Mouse (Mus musculus): ENCODE results near the gene Gm16223. TPM values are rescaled to one million over a fixed set of nuclear protein-coding genes. Genes with fewer than 3 reads are reported as not detected.

The Gm16223 gene
- total RNA-seq (2022), result under 1 TPM in 1 of 4 experiments, not detected in 3; 0.22 TPM

DNA sequence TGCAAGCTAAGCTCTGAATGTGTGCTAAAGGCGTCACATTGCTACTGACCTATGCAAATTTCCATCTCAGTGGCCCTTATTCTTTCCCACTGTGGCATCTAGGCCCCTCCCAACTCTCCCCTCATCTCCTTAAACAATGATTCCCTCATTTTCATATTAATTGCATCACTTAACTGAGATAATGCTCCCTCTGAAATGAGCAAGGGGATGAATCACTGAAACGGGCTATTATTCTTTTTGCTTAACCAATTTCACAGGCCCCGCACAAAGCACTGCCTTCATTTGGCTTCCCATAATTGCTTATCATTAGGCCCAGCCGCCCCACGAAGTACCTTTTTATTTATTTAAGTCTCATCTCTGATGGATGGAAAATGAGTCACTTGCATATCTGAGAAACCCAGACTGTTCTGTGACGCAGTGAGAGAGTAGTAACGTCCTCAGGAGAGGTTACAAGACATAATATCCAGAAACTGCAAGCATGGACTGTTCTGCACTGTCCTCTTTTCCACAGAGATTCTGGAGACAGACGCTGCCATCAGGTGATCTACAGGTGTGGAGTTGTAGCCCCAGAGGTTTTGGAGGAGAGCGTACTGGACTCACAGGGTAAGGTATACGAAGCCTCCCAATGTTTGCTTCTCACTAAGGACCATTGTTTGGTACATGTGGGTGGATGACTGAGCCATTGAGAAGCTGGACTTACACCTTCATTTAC lies at the start of gene Gm16223:
Gm16223 (plus strand) TSS at position 485 of the 712 bp plus-strand sequence.
- no peak for DNase-seq (ENCODE audit: low spot score)

DNA sequence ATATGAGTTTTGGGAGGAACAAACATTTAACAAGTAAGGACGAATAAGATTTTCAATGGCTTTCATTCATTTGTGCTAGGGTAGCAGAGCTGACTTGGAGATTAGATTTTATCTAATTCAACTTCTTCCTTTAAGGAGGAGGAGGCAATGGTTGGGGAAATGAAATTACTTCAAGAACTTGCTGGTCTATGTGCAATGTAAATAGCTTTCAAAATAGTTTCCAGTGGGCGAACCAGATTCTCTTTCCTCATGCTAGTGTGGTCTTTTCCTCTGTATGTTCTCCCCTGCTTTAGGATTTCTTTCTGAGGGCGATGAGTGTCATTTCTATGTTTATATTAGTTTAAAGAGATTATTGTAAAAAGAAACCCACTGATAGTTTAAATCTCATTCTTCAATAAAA lies 45.7 kb upstream of the Gm16223 start:
- no peak for DNase-seq (ENCODE audit: low spot score)

DNA sequence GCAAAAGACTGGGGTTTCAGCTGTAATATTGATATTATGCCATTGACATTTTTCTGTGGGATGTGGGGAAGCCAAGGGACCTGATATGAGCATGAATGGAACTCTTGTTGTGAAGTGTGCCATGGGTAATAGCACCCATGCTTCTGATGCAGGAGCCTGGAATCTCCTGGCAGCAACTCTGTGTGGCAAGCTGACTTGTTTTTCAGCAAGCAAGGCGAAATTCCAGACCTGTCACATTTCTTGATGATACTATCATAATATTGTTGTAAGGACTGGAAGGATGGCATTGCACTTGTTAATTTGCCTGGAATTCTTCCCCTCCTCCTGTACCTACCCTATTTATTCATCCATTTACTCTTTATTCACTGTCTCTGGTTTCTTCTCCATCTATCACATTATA lies 44.2 kb upstream of the Gm16223 start:
- DNase-seq (ENCODE audit: low spot score), result no peak

DNA sequence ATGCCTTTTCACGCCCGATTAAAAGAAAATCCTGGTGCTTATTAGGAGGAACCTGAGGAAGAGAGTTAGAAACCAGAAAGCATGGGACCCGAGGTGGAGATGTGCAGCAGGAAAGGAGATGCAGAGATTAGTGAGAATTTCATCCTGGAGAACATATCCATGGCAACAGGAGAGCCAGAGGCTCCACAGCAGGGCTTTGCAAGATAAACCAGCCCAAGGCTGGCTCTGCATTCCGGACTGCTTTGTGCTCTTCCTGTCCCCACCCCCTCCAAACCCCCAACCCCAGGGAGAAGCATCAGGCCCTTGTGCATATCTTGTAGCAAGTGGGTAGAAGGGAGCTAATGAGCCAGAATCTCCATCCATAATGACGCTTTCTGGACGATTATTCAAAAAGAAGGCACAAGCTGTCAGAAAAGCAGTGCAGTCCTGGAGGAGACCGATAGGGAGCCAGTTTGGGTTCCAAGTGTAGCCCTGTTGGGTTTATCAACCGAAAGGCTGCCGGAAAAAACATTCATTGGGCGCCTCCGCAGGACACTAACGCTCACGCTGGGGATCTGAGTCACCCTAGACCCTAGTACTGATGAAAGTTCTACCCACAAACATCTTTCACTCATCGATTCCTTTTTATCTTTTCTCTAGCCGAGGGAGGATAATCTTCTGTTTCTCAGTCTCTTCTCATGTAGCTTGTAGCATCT lies 31.2 kb upstream of the Gm16223 start:
- no peak for DNase-seq (ENCODE audit: low spot score)

DNA sequence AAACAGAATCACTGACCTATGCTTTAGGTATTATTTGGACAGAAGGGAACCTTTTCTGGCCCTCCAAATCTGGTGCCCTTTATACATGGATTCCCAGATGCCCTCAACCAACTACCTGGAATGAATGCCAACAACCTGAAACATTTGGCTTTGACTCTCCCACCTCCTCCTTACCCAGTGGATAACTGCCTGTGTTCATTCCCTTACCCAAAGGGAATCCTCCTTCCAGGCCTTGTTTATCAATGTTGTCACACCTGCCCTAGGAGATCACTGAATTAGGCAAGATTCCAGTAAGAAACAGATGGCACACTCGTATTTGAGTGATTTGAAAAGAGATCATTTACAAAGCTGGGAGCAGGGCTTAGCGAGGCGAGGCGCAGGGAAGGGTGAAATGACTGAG lies 13.1 kb upstream of the Gm16223 start:
- DNase-seq (ENCODE audit: low spot score), result no peak

DNA sequence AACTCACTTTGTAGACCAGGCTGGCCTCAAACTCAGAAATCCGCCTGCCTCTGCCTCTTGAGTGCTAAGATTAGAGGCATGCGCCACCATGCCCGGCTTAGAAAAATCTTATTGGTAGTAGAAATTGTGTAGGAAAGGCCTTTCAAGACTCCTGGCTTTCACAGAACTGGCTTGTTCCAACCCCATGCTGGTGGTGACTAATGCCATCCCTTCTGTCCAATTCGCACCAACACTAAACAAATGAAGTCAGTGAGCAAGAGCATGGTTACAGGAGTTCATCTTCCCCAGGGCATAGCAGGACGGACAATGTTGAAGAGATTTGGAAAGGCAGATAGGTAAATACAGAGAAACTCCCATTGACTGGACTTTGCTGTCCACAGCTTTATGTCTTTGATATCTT lies 12.6 kb upstream of the Gm16223 start:
- DNase-seq (ENCODE audit: low spot score), result no peak

DNA sequence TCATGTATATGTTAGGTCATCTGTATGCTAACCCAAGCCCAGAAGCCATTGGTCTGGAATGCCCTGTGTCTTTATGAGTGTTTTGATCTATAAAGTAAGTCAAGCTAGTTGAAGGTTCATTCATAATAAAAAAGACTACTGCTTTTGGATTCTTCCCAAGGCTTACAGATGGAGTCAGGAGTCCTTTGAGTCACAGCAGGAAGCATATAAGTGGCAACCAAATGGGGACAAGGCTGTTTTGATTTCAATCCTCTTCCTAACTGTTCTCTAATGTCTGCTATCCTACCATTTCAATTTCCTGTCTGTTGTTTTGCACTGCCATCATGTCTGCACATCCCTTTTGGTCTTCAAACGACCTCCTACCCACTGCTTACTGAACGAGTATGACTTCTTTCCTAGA lies 2.7 kb upstream of the Gm16223 start:
- no peak for DNase-seq (ENCODE audit: low spot score)

DNA sequence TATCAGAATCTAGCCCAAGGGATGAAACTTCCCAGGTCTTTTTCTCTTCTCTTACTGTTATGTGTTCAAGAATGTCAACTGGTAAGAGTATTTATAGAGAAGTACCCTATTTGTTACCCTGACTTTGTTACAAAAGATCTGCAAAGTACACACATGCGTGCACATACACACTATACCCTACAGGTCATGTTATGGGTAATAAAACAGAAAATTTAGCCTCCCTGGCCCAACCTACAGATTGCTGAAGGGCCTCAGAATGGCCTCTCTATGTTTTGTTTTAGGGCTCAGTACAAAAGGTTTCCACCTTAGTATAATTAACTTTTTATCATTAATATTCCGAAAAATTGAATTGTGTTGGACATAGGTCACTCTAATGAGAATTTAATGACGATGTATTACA lies 685 bp upstream of the Gm16223 start:
- no peak for DNase-seq (ENCODE audit: low spot score)

DNA sequence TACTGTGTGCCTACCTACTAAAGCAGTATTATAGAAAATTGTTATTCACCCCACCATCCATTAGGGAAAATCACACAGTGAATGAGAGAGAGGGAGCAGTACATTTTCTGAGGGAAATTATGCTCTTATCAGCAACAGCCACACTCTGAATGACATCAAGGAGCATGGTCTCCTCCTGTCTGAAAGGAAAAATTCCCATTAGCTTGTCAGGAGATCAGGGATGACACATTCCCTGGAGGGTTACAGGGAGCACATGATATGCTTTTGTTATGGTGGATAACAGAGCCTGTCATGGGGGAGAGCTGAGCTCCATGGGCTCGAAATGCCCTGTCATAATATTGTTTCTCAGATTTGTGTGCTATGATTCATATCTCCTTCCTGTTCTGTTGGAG lies 424 bp downstream of the Gm16223 start:
- no peak for DNase-seq (ENCODE audit: low spot score)

DNA sequence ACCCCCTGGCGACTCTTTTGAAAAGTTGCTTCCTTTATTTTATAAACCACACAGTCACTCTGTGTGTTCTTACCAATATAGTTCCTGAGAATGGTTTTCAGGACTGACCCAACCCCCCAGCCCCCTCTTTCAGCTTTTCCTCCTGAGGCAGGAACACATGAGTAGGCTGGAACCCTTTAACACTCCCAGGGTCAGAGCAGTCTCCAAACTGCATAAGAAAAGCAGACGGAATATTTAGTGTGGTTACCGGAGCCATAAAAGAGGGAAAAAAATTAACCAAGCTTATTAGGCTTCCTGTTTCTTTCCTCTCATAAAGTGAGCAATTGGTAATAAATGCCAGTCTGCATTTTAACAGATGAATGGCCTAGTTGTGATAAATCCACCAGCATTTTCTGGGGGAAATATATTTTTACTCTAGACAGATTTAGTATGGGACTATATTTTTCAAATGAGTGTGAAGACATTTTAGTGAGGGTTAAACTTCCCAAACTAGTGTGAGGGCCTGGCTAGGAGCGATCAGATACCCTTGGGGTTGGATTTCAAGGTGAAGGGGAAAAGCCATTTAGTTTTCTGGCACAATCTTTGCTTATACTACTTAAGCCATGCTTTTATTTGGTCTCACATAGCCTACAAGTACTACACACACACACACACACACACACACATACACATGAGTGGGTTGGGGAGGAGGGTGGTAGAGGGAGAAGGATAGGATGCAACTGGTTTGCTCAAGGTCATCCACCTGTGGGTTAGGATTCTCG lies 49.0 kb downstream of the Gm16223 start:
- no peak for DNase-seq (ENCODE audit: low spot score)

DNA sequence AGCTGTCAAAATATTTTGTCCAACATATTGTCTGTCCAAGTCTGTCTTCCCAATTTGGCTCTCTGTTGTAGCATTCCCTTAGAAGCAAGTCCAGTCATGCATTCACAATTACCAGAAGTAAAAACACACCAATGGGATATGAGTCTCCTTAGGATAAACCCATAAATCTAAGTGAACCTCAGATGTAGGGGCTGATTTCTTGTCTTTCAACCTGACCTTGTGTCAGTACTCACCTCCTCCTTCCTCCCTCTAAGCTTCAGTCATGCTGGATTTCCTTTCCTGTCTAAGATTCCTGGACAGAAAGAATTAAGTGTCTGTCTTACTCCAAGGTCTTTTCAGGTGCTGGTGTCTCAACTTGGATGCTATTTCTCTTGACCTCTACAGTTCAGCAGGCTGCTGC lies 57.8 kb downstream of the Gm16223 start:
- DNase-seq (ENCODE audit: low spot score), result no peak

DNA sequence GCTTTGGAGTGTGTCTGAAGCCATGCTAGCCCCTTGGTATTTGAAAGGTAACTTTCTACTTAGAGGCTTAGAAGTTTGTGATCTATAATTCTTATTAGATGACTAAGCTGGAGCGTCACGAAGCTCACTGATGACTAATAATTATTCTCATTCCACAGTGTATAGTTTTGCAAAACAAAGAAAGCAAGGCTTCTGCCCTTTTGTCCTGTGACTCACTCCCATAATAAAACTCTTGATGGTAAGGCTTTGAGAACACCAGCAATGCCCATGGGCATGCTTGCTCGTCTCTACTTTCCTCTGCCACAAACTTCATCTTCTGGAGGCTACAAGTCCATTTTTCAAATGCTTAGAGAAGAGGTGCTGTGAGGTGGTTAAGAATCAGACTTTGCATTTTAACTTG lies 87.9 kb downstream of the Gm16223 start:
- DNase-seq (ENCODE audit: low spot score), result no peak

DNA sequence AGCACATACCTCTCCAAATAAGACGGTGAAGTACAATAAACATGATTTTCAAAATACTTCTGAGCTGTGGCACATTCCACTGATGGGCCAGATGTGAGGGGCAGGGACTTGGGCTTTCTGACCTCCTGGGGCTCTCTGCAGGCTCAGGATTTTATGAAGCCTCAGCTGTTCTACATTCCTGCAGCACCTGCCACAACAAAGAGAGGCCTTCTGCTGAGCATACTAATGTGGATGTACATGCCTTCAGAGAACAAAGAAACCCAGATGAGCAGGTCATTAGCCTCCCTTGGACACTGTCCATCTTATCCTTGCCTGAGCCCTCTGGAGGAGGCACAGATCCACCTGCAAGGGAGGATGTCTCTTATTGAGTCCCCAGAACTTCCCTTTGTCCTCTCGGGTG lies 97.0 kb downstream of the Gm16223 start:
- no peak for DNase-seq (ENCODE audit: low spot score)

DNA sequence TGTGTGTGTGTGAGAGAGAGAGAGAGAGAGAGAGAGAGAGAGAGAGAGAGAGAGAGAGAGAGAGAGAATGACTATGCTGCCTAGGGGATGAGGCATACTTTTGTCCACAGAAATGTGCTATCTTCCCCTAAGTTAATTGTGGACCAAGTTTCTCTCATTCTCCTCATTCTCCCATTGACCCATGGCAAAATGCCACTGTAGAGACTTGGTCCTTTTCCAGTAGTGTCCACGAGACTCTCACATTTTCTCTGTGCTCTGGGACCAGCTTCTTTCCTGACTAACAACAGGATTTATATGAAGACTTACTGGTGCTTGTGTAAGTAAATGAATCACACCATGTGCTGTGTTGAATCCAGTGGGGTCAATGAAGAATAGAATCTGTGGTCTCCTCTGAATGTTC lies 98.6 kb downstream of the Gm16223 start:
- no peak for DNase-seq (ENCODE audit: low spot score)

DNA sequence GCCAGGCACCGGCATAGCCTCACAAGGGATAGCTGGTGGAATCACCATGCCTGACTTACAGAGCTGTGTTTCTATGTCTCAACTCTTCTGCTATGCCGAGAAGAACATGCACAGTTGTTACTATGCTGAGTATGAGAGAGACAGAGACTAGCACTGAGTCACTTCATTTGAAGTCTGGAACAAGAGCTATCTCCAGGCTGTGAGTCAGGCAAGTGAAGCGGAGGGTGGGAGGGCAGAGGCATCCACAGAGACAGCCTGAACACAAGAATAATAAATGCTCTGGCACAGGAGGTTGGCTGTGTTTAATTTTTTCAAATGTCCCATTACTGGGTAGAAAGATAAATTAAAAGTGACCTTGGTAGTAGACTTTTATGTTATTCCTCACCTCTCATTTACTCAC lies 100.3 kb downstream of the Gm16223 start:
- DNase-seq (ENCODE audit: low spot score), result no peak

DNA sequence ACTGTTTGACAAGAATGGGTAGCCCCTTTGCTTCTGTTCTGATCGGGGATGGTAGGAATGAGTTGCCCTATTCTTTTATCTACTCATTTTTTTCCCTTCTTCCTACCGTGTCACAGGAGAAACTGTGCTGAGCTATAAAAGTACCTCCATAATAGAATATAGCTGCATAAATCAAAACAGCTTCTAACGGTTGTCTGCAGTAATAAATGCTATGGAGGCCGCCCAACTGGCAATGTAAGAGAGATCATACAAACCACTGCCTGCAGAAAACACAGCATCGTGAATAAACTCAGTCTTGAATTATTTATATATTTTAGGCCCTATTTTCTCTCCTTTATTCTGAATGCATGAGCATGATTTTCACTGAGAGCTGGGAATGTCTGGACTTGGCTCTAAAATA lies 101.0 kb downstream of the Gm16223 start:
- no peak for DNase-seq (ENCODE audit: low spot score)

DNA sequence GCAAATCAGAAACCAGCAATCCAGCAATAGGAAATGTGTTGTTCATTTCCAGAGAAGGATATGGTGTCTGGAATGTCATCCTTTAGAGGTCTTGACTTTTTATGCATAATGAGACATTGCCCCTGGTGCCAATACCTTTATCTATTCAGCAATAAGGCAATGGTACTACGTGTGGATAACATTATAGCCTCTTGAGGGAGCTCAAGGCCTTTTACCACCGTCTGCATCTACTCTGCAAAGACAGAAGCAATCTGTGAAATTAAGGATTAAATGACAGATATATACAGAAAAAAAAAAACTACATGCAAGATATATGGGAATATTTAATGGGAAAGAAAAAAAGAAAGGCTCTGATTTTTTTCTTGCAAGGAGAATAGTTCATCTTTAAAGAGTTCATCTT lies 106.3 kb downstream of the Gm16223 start:
- no peak for DNase-seq (ENCODE audit: low spot score)

DNA sequence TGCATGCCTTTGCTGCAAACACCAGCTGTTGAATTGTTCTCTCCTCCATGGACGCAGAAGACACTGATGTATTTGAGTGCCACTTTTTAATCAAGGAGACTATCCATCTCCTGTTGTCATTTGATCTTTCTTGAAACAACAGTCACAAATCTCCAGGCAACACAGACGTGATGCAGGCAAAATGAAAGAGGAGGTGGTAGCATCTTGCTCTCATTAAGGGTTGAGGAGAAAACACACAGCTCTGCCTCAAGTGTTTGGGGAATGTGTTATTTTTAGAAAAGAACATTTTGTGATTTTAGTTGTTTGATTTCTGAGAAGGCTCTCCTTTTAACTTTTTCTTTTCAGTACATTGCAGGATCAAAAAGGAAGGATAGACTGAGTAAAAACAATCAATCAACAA lies 107.7 kb downstream of the Gm16223 start:
- DNase-seq (ENCODE audit: low spot score), result no peak

DNA sequence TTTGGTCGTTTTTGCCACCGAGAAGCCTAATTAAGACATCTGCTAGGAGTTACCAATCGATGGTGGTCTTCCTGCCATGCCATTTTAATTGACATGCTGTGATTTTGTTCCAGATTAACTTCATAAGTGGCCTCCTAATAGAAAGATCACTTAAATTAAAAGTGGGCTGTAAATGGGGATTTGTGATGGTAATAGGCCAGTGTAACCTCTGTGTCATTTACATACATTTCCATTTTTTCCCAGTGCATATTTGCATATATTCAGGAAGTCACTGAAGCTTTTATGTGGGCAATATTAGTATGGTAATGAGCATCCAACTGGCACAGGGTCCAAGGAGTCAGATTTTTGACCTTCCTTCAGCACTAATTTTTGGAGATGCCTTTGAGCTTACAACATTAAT lies 130.7 kb downstream of the Gm16223 start:
- DNase-seq (ENCODE audit: low spot score), result no peak

DNA sequence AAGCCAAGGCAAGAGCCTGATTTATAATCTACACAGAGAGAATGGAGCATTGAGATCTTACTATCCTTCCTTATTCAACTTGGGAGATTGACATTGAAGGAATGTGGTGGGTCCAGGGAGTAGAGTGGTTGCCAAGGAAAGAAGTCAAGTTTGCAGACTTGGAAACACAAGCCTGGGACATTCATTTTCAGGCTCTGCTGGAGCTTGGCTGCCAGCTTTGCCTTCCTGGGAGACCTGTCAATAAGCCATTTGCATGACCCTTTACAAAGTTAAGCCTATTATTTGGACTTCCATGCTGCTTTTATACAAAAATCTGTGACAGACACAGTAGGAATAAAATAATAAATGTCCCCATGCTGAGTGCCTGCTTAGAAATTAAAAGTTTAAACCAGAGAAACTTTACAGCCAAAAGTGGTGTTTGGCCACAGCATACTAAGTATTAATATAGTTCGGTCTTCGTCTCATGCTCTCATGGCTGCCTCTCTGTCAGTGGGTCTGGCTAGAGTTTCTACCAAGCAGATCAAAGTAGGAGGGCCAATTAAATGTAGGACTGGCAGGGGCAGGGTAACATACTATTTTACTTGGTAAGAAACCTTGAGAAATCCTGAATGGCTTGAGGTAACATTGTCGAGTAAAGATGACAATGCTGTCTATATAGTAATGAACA lies 139.8 kb downstream of the Gm16223 start:
- no peak for DNase-seq (ENCODE audit: low spot score)

DNA sequence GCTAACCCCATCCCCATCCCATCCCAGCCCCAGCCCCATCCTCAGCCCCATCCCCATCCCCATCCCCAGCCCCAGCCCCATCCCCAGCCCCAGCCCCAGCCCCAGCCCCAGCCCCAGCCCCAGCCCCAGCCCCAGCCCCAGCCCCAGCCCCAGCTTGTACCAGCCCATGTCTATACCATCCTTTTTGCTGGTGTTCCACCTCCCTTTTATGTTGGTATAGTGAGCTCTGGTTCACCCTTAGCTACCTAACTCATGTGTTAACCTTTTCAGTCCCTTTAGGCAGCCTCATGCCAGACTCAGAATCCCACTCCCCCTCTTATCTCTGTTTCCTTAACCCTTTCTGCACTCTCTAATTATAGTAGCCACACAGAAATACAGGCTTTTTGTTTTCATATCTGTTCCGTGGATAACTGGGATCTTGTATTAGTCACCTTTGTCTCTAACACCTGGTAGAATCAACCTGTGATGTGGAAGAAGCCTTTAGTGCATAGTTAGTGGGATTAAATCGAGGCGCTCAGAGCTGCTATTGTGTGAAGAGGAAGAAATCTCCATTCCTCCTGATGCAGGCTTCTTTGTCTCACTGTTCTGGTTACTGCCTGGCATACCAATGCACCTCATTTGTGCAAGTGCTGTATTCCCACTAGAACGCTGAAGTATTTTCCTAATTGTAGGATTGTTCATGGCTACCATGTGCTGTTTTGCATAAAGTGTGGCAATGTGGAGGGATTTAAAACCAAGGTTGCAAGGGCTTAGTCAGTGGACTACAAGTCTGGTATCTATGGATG lies 144.0 kb downstream of the Gm16223 start:
- no peak for DNase-seq (ENCODE audit: low spot score)

DNA sequence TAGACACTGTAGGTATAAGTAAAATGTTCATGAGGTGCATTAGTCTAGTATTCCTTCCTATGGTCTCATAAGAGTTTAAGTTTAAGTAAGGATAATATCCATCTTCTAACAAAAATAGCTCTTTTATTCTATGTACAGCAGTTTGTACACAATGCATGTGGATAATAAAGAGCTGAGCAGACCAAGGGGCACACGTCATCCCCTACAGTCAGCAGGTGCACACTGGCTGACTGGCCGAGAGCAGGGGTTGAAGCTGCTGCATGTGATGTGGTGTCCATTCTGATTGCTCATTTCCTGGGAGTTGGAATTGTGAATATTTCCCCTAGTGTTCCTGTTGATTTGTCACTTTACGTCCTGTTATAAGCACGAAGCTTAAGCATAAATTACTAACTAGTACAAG lies 144.6 kb downstream of the Gm16223 start:
- DNase-seq (ENCODE audit: low spot score), result no peak
